8 mouse cellular contexts compared by ENCODE assay signal in genomic region chr6:83033249-83034185, GRCm38 (mm10). TPM values are rescaled to one million over a fixed set of nuclear protein-coding genes. Genes with fewer than 3 reads are reported as not detected.
DNase-seq lines count a peak whose midpoint lies in the region; ATAC-seq and TF ChIP-seq lines count a peak whose summit lies in the region.

Gene Dok1 (minus strand): TSS chr6:83033471.
Gene Loxl3 (plus strand): TSS chr6:83034173.

- H3K36me3 ChIP-seq in embryonic facial prominence, embryonic 13.5 days = no peaks in the 10 kb centered on the region
- no peaks in the 10 kb centered on the region for H3K36me3 ChIP-seq in heart, embryonic 11.5 days (ENCODE audit: control insufficient read depth, insufficient read depth, low read length)

- in situ Hi-C loops in Patski (cut with MboI; ENCODE audit: low pct_unique_long_range_greater_than_20kb) = no loop called here

- H3K9me3 ChIP-seq in embryonic facial prominence, embryonic 13.5 days = no peaks in the 10 kb centered on the region
- H3K9me3 ChIP-seq in heart, embryonic 11.5 days (replicated peaks; ENCODE audit: control insufficient read depth, low read length) = no peaks in the 10 kb centered on the region

- H3K4me1 ChIP-seq in embryonic facial prominence, embryonic 13.5 days = peaks cover 68% of the 10 kb centered on the region
- peaks cover 19% of the 10 kb centered on the region for H3K4me1 ChIP-seq in heart, embryonic 11.5 days (ENCODE audit: control insufficient read depth, insufficient read depth, low read length)

- H3K9ac ChIP-seq in embryonic facial prominence, embryonic 13.5 days = peak within 1 kb of the TSS; percentile 73
- peak within 1 kb of the TSS; percentile 79 for H3K9ac ChIP-seq in heart, embryonic 11.5 days (ENCODE audit: low read depth, low read length)

- DNase-seq in 3T3-L1 (ENCODE audit: low read depth, low spot score) (peak; percentile 94), Patski (ENCODE audit: low read depth, low spot score) (no peak)
- peak; percentile 54 for DNase-seq in kidney, adult 9 months
- peak; percentile 76 for DNase-seq in lung, postnatal 14 days
- DNase-seq in ovary, postnatal 14 days (ENCODE audit: low spot score) = peak; percentile 59
- DNase-seq in urinary bladder, postnatal 25 days (ENCODE audit: low spot score) = peak; percentile 63

- peak within 1 kb of the TSS; percentile 88 for H3K4me2 ChIP-seq in embryonic facial prominence, embryonic 13.5 days
- H3K4me2 ChIP-seq in heart, embryonic 11.5 days = peak within 1 kb of the TSS; percentile 93

- peak within 1 kb of the TSS; percentile 59 for H3K4me3 ChIP-seq in embryonic facial prominence, embryonic 13.5 days
- H3K4me3 ChIP-seq in heart, embryonic 11.5 days (ENCODE audit: low read depth, low read length) = peak within 1 kb of the TSS; percentile 75

- CTCF ChIA-PET in Patski (lab: Charles Lee) = interaction anchor here (1.0 to 2.6 kb wide), 4 partner anchors 20 to 68 kb away, joined by 3 to 10 read pairs (median 4); partner anchors contain the start of genes Ccdc142 and Gm42688

- no peak for TF ChIP-seq CTCF in Patski (IDR thresholded peaks at IDR 0.05)

- POLR2A ChIA-PET in Patski (lab: Charles Lee) = interaction anchor here (0.6 to 1.4 kb wide), 4 partner anchors 20 to 194 kb away, joined by 3 to 12 read pairs (median 4); no protein-coding TSS in a partner anchor

- ATAC-seq in Patski = peak; percentile 58
- ATAC-seq in embryonic facial prominence, embryonic 13.5 days (ENCODE audit: insufficient number of reproducible peaks, insufficient read depth, low FRiP score, low TSS enrichment, low read depth) = peak; percentile 56
- ATAC-seq in heart, embryonic 11.5 days (replicated peaks; ENCODE audit: insufficient number of reproducible peaks, low FRiP score, low TSS enrichment) = peak; percentile 84

- under 1% methylated on average over 51 of the region's 51 CpGs for WGBS in embryonic facial prominence, embryonic 13.5 days
- WGBS in heart, embryonic 11.5 days (ENCODE audit: insufficient replicate concordance) = under 1% methylated on average over 51 of the region's 51 CpGs

- no peaks in the 10 kb centered on the region for H3K27me3 ChIP-seq in Patski
- H3K27me3 ChIP-seq in embryonic facial prominence, embryonic 13.5 days = peaks cover 48% of the 10 kb centered on the region
- H3K27me3 ChIP-seq in heart, embryonic 11.5 days (ENCODE audit: control insufficient read depth, insufficient read depth, low read length) = peaks cover 46% of the 10 kb centered on the region

- peak within 1 kb of the TSS; percentile 75 for H3K27ac ChIP-seq in embryonic facial prominence, embryonic 13.5 days
- H3K27ac ChIP-seq in heart, embryonic 11.5 days (ENCODE audit: low read depth, low read length) = peak within 1 kb of the TSS; percentile 83

RNA-seq across cellular contexts. Expression of gene Dok1, which starts in this region (rescaled TPM):
- polyA plus RNA-seq in Patski (2021) = 17.9 TPM
- 11.5 and 12.8 TPM in 2 replicates for polyA plus RNA-seq in embryonic facial prominence, embryonic 13.5 days (2015; fragmentation: Nextera tagmentation; extraction: Ambion mirVana)
- polyA plus RNA-seq in heart, embryonic 11.5 days (2014; fragmentation: Nextera tagmentation; extraction: Ambion mirVana) = 6.3 and 6.8 TPM in 2 replicates

RNA-seq across cellular contexts. Expression of gene Loxl3, which starts in this region (rescaled TPM):
- 2.5 TPM for polyA plus RNA-seq in Patski (2021)
- polyA plus RNA-seq in embryonic facial prominence, embryonic 13.5 days (2015; fragmentation: Nextera tagmentation; extraction: Ambion mirVana) = 20.9 and 24.1 TPM in 2 replicates
- 4.5 and 5.7 TPM in 2 replicates for polyA plus RNA-seq in heart, embryonic 11.5 days (2014; fragmentation: Nextera tagmentation; extraction: Ambion mirVana)
